Mouse (Mus musculus): ENCODE results near the gene AU041133. TPM values are rescaled to one million over a fixed set of nuclear protein-coding genes. Genes with fewer than 3 reads are reported as not detected.

The AU041133 gene
- 14.4 TPM for polyA plus RNA-seq (2014; fragmentation: Illumina TruSeq; extraction: RNeasy Lipid Tissue Mini Kit (QIAGEN cat#74804); ENCODE audit: low read depth, low replicate concordance)

DNA sequence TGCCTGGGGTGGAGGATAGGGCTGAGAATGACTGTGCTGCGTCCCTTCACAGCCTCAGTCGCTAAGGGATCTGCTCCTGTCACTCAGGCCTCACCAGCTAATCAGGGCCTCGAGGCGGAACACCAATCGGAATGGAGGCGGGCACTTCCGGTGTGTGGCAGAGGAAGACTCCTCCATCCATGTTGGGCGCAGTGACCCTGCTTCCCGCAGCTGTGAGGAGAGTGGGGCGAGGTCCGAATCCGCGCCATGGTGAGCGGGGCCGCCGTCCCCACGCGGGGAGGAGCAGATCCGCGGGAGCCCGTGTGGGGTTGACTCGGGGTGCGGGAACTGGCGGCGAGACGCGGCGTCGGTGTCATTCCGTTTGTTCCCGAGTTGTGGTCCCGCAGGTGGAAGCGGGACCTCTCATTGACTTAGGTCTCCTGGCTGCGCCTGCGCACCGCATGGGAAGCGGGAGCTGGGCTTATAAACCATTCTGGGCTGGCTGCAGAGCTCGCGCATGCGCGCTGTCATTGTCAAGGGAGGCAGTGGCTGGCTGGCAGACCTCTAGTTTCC is at the start of gene AU041133:
Gene AU041133 (plus strand): TSS at position 164 of the 552 bp plus-strand sequence.

DNA sequence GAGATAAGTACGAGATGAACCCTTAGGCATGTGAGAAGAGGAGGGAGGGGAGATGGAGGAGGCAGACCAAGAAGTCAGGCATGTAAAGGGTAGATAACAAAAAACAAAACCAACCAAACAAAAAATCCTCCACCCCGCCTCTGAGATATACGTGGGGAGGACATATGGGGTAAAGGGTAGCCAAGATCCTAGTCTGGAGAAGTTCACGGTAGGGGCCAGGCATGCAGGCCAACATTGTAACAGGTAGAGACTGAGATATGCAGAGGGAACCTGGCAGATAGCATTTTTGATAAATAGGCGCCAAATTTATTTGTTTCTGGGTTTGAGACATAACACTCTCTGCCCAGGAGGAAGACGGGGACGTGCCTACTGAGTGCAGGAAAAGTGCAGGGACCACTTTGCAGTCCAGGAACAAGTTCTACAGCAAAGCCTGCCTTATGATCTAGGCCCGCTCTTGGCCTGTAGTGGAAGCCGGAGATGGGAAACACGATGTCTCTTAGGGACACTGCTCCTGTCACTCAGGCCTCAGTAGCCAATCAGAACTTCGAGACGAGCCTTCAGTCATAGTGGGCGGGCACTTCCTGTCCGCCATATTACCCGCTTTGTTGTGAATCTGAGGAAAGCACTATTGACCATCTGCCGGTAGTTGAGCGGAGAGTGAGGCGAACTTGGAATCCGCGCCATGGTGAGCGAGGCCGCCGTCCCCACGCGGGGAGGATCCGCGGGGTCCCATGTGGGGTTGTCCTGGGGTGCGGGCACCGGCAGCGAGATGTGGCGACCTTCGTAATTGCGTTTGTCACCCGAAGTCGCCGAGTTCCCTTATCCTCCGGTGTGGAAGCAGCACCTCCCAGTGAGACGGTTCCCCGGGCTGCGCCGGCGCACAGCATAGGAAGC is 44.8 kb upstream of the AU041133 start, which contains the start of gene BC024063:
Gene BC024063 (plus strand): TSS at position 626 of the 894 bp plus-strand sequence.

Other genes with a start within 250 kb of the AU041133 start
- 5.6 TPM for gene Zfp781, start 197.5 kb upstream of the AU041133 start, polyA plus RNA-seq (2014; fragmentation: Illumina TruSeq; extraction: RNeasy Lipid Tissue Mini Kit (QIAGEN cat#74804); ENCODE audit: low read depth, low replicate concordance)
- gene Zfp873, start 79.9 kb upstream of the AU041133 start, polyA plus RNA-seq (2014; fragmentation: Illumina TruSeq; extraction: RNeasy Lipid Tissue Mini Kit (QIAGEN cat#74804); ENCODE audit: low read depth, low replicate concordance) = 11.1 TPM
- 10.4 TPM for gene BC024063, start 44.7 kb upstream of the AU041133 start, polyA plus RNA-seq (2014; fragmentation: Illumina TruSeq; extraction: RNeasy Lipid Tissue Mini Kit (QIAGEN cat#74804); ENCODE audit: low read depth, low replicate concordance)
- gene Zfp938, start 113.3 kb downstream of the AU041133 start, polyA plus RNA-seq (2014; fragmentation: Illumina TruSeq; extraction: RNeasy Lipid Tissue Mini Kit (QIAGEN cat#74804); ENCODE audit: low read depth, low replicate concordance) = 41.6 TPM
- gene 4932415D10Rik, start 188.6 kb downstream of the AU041133 start, polyA plus RNA-seq (2014; fragmentation: Illumina TruSeq; extraction: RNeasy Lipid Tissue Mini Kit (QIAGEN cat#74804); ENCODE audit: low read depth, low replicate concordance) = not detected
- 11.5 TPM for gene Gm4924, start 226.2 kb downstream of the AU041133 start, polyA plus RNA-seq (2014; fragmentation: Illumina TruSeq; extraction: RNeasy Lipid Tissue Mini Kit (QIAGEN cat#74804); ENCODE audit: low read depth, low replicate concordance)

Measured in adrenal gland, adult 10 weeks (tissue).